Mouse (Mus musculus): ENCODE results near the gene Igfals.

Igfals gene

GRCm38 (mm10) chr17:24865776-24866175 is at the start of gene Igfals:
Gene Igfals, plus strand, starts transcription at chr17:24865997.
- no peak for DNase-seq

GRCm38 (mm10) chr17:24817503-24817902 is 48.3 kb upstream of the Igfals start:
- no peak for DNase-seq

GRCm38 (mm10) chr17:24818172-24818571 is 47.6 kb upstream of the Igfals start:
- DNase-seq = no peak

- no peak for DNase-seq
These were observed 46.3 kb upstream of the Igfals start for GRCm38 (mm10) chr17:24819469-24819868.

GRCm38 (mm10) chr17:24821351-24822280 is 44.2 kb upstream of the Igfals start:
- no peak for DNase-seq

- no peak for DNase-seq
These were observed 26.0 kb upstream of the Igfals start, which contains the start of gene Hagh for GRCm38 (mm10) chr17:24839842-24840241. Gene Hagh, plus strand, starts transcription at chr17:24840143.

GRCm38 (mm10) chr17:24840341-24840740 is 25.5 kb upstream of the Igfals start:
- DNase-seq = no peak

- peak; percentile 31 to 34 for DNase-seq
These were observed 24.7 kb upstream of the Igfals start for GRCm38 (mm10) chr17:24841133-24841532.

GRCm38 (mm10) chr17:24842631-24843030 is 23.2 kb upstream of the Igfals start:
- no peak for DNase-seq

GRCm38 (mm10) chr17:24844525-24844924 is 21.3 kb upstream of the Igfals start:
- no peak for DNase-seq

GRCm38 (mm10) chr17:24847386-24847785 is 18.4 kb upstream of the Igfals start:
- DNase-seq = no peak

GRCm38 (mm10) chr17:24848600-24849031 is 17.2 kb upstream of the Igfals start:
- DNase-seq = no peak

GRCm38 (mm10) chr17:24849733-24850064 is 16.1 kb upstream of the Igfals start:
- DNase-seq = no peak

- peak; percentile 99 for DNase-seq
These were observed 15.6 kb upstream of the Igfals start, which contains the start of gene Fahd1 for GRCm38 (mm10) chr17:24850065-24850772. Gene Fahd1, minus strand, starts transcription at chr17:24850364.

- DNase-seq = no peak
These were observed 15.0 kb upstream of the Igfals start for GRCm38 (mm10) chr17:24850773-24851127.

- DNase-seq = no peak
These were observed 14.2 kb upstream of the Igfals start for GRCm38 (mm10) chr17:24851381-24852125.

GRCm38 (mm10) chr17:24855838-24856464 is 9.8 kb upstream of the Igfals start:
- no peak for DNase-seq

GRCm38 (mm10) chr17:24856589-24856988 is 9.2 kb upstream of the Igfals start:
- DNase-seq = no peak

- DNase-seq = no peak
These were observed 7.8 kb upstream of the Igfals start for GRCm38 (mm10) chr17:24857831-24858470.

- DNase-seq = no peak
These were observed 6.8 kb upstream of the Igfals start for GRCm38 (mm10) chr17:24858967-24859366.

- no peak for DNase-seq
These were observed 5.7 kb upstream of the Igfals start for GRCm38 (mm10) chr17:24860076-24860475.

- no peak for DNase-seq
These were observed 4.0 kb upstream of the Igfals start for GRCm38 (mm10) chr17:24861785-24862184.

Data from lung, adult 18-20 months (tissue).